Mouse (Mus musculus): Measurements from ENCODE around the gene Aff3.

Aff3 gene

GRCm38 (mm10) chr1:38390235-38390885 is 274.4 kb downstream of the Aff3 start:
- DNase-seq (ENCODE audit: low spot score) = no peak

- no peak for DNase-seq (ENCODE audit: low spot score)
Measured at GRCm38 (mm10) chr1:38389576-38389975, 275.2 kb downstream of the Aff3 start.

DNA sequence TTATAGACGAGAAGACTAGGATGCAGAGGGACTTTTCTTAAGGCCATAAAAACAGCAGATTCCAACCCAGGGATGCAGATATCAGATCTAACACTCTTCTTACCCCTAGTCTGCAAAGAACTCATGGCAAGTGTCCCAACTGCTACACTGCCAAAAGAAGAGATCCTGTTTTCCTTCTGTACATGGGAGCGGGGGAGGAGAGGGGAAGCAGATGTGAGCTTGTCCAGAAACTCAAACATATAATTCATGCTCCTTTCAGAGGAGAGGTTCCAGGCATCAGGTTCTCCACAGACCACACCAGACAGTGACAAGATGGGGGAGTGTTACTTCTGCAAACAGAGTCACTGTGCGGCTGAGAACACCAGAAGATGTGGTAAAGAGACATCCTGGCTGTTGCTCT is 276.3 kb downstream of the Aff3 start:
- DNase-seq (ENCODE audit: low spot score) = no peak

- DNase-seq (ENCODE audit: low spot score) = no peak
Measured at GRCm38 (mm10) chr1:38387438-38387837, 277.3 kb downstream of the Aff3 start.

DNA sequence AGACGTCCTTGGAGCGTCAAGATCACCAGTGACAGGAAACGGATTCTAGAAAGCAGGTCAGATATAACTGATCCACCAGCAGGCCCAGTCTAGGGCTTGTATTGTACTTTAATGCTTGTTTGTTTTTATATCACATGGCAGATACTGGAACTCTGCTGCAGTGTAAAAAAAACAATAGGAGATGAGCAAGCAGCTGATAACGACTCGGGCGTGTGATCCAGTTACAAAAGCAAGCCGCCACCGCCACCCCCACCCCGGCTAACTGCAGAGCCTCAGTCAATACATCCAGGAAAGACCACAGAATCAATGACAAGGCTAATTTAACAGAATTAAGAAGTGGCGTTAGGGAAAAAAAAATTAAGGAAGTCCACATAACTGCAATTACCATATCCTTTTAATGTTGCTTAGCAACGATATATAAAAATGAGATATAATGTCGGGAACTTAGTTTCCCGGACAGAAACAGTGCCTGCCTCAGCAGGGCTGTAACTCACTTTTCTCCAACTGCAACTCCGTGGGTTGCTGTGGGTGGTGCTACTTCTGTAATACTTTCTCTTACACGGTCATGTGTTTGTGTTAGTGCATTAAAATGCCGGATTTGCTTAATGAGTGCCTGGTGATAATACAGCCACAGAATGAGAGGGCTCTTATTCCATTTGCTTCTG is 280.2 kb downstream of the Aff3 start:
- no peak for DNase-seq (ENCODE audit: low spot score)

- DNase-seq (ENCODE audit: low spot score) = no peak
Measured at GRCm38 (mm10) chr1:38384010-38384409, 280.7 kb downstream of the Aff3 start.

- DNase-seq (ENCODE audit: low spot score) = no peak
Measured at GRCm38 (mm10) chr1:38382683-38383082, 282.1 kb downstream of the Aff3 start.

DNA sequence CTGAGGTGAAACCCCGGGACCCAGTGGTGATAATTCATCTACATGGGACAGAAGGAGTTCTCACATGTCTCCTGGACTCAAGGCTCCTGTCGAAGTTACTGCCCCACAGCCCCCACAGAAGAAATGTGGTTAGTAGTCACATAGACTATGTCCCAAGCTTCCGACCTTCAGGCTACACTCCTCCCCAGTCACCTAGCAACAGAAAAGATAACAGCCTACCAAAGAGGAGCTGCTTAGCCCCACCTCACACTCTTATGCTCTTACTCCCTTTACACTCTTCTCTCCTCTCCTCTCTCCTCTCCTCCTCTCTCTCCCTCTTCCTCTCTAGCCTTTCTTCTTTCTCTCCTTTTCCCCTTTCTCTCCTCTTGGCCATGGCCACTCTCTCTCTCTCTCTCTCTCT is 286.8 kb downstream of the Aff3 start:
- no peak for DNase-seq (ENCODE audit: low spot score)

DNA sequence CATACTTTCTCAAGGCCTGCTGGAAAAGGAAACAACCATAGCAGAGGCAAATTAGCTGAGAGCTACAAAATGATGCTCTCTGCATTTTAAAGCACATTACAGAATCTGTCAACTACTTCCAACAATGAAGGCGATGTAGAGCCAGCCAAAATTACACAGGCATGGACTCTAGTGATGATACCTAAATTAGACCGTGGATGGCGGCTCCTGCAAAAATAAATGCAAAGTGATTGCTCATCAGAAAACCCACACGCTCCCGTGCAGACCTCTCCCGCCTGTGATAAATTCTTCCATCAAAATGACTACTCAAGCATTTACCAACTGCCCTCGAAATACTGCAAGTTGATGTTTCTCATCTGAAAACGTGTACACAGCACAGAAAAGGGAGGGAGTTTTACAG is 295.6 kb downstream of the Aff3 start:
- no peak for DNase-seq (ENCODE audit: low spot score)

DNA sequence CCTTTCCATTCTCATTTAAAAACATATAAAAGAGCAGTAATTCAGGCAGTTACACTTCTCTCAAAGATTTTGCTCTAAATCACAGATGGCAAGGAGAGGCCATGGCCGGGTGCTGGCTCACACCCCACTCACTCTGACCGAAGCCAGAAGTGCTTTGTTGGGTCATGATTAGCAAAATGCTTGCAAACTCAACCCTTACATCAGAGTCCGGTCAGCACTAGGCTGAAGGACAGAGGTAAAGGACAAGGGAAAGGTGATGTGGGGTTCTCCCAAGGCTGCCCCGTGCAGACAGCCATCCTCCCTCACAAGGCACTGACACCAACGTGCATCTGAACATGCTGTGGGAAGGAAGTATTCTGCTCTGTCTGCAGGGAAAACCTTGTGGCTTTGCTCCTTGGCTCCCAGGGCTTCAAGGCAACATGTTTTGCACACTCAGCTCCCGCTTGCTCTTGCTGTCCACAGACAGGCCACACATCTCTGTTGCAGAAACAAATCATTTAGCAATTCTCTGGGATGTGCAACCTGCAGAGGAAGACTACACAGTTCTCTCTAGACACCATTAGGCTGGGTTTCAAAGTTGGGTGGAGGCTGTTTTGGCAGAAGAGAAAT is 296.6 kb downstream of the Aff3 start:
- DNase-seq (ENCODE audit: low spot score) = no peak

DNA sequence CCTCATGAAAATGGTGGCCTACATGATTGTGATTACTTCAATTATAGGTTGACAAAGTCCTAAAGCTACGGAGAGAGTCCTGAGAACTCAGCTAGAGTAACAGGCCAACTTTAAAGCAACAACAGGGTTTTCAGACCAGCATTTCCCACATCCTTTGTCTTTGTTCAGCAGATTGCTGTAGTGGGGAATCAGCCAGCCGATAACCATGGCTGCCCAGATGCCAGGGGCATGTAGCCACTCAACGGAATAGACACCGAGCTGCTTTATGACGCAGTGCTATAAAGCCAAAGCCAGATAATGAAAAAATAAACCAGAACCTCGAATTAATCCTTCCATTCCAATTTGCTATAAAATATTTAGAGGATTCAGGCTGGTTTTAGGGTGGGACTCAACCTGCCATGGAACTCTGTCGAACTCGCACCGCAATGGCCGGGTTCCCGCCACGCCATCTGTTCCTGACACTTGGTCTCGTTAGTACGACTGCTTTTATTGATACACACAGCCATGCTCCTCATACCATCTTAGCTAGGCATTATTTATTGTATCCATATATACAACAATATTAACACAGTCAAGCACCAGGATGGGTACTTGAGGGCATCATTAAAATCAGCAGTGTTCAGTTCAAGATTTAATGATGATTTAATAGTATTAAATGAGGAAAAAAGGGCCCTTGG is 297.2 kb downstream of the Aff3 start:
- no peak for DNase-seq (ENCODE audit: low spot score)

DNA sequence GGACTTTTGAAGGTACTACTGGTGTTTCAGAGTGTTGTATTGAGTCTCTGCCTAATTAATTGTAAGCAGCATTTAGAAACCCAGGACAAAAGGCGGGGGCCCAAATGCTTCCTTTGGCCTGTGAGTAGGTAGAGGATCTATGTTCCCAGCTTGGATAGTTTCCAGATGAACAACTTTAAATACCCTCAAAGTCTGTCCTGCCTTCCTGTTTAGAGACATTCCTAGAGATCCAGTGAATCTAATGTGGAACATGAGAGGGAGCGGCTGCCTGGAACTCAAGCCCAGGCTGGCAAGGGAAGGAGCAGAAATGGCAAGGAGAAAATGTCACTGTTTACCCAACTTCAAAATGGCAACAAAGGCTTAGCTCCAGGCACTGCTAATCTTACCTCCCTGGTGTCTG is 300.9 kb downstream of the Aff3 start:
- DNase-seq (ENCODE audit: low spot score) = no peak

- no peak for DNase-seq (ENCODE audit: low spot score)
Measured at GRCm38 (mm10) chr1:38362275-38362674, 302.5 kb downstream of the Aff3 start.

- DNase-seq (ENCODE audit: low spot score) = no peak
Measured at GRCm38 (mm10) chr1:38358797-38359349, 305.9 kb downstream of the Aff3 start.

- DNase-seq (ENCODE audit: low spot score) = no peak
Measured at GRCm38 (mm10) chr1:38357933-38358796, 306.6 kb downstream of the Aff3 start.

DNA sequence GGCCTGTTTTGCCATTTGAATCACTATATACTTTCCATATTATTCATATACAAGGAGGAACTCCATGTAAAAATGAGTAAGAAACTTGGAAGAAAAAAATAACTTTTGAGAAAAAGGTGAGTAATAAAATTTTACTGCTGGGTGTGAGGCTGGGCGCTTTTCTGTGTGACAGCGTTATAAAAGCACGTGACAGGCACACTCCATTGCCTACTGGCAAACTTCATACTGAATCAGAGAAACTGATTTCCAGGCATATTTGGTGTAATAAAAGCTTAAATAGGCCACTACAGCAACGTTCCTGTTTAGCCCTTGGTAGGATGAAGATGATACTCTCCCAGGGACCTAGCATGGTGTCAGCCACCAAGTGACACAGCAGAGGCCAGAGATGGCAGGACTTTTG is 310.2 kb downstream of the Aff3 start:
- DNase-seq (ENCODE audit: low spot score) = no peak

GRCm38 (mm10) chr1:38347346-38347745 is 317.4 kb downstream of the Aff3 start:
- no peak for DNase-seq (ENCODE audit: low spot score)

GRCm38 (mm10) chr1:38334206-38334605 is 330.5 kb downstream of the Aff3 start:
- DNase-seq (ENCODE audit: low spot score) = no peak

DNA sequence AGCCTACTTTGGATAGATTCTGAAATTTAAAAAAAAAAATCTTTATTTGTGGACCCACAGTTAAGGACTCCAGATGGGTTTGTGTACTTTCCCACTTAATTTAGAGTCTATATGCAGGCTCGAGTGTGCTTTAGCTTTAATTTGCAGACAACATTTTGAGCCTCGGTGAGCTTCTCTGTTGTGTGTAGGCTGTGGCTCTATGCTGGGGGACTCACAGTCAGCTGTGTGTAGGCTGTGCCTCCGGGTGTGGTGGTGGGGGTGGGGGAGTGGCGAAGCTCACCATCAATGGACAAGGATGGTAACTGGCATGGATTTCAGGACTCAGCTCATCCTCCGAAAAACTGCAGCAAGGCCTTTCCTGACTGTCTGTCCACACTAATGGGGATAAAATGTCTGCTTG is 331.8 kb downstream of the Aff3 start:
- DNase-seq (ENCODE audit: low spot score) = no peak

- DNase-seq (ENCODE audit: low spot score) = no peak
Measured at GRCm38 (mm10) chr1:38324206-38324605, 340.5 kb downstream of the Aff3 start.

GRCm38 (mm10) chr1:38321861-38322260 is 342.9 kb downstream of the Aff3 start:
- DNase-seq (ENCODE audit: low spot score) = no peak

- no peak for DNase-seq (ENCODE audit: low spot score)
Measured at GRCm38 (mm10) chr1:38320971-38321305, 343.8 kb downstream of the Aff3 start.

Data from c-Kit-positive CD71-positive TER-119-positive erythroid progenitor cells, embryonic 14.5 days (primary cell).